Mouse (Mus musculus) hindbrain, postnatal 0 days (tissue): Measurements from ENCODE around the gene Mael. TPM values are rescaled to one million over a fixed set of nuclear protein-coding genes. Genes with fewer than 3 reads are reported as not detected.

Experiments used
- ATAC-seq: fragments of 200-750 bp; cut with Nextera tagmentation; 2 replicates; pipeline ENCODE4 v1.8.0; 2017; ENCODE audit warnings: mild to moderate bottlenecking, moderate TSS enrichment, moderate library complexity
- DNase-seq: peaks from one replicate; pipeline ENCODE4 v3.0.0-alpha.2; 2015; ENCODE audit warnings: low spot score
- H3K27ac ChIP-seq: fragments of 300-500 bp; sonication (generic); 2 replicates; pipeline ENCODE4 v1.5.1; 2014; ENCODE audit warnings: mild to moderate bottlenecking
- H3K27me3 ChIP-seq: fragments of 300-500 bp; sonication (generic); 2 replicates; pipeline ENCODE4 v1.6.1; 2014; ENCODE audit warnings: low read length, mixed read lengths; ENCODE audit not compliant: insufficient read depth
- H3K36me3 ChIP-seq: fragments of 300-500 bp; sonication (generic); 2 replicates; pipeline ENCODE4 v1.6.1; 2014; ENCODE audit warnings: low read length, mixed read lengths; ENCODE audit not compliant: insufficient read depth
- H3K4me1 ChIP-seq: fragments of 300-500 bp; sonication (generic); 2 replicates; pipeline ENCODE4 v1.6.1; 2014; ENCODE audit warnings: antibody characterized with exemption, low read length, mixed read lengths; ENCODE audit not compliant: insufficient read depth
- H3K4me2 ChIP-seq: fragments of 300-500 bp; sonication (generic); 2 replicates; pipeline ENCODE4 v1.6.1; 2014; ENCODE audit warnings: low read depth, mild to moderate bottlenecking, low read length, moderate library complexity, mixed read lengths
- H3K4me3 ChIP-seq: fragments of 300-500 bp; sonication (generic); 2 replicates; pipeline ENCODE4 v1.5.1; 2014; ENCODE audit warnings: low read length
- H3K9ac ChIP-seq: fragments of 300-500 bp; sonication (generic); replicated peaks from 2 replicates; pipeline ENCODE4 v1.6.1; 2014; ENCODE audit warnings: mild to moderate bottlenecking, low read length, moderate library complexity, mixed read lengths
- H3K9me3 ChIP-seq: fragments of 300-500 bp; sonication (generic); 2 replicates; pipeline ENCODE4 v1.6.1; 2016; ENCODE audit warnings: low read length, mixed read lengths
- CTCF ChIP-seq: IDR thresholded peaks from 2 replicates; pipeline ENCODE4 v1.5.1; 2016; ENCODE audit warnings: antibody characterized with exemption, control low read depth, low read depth
- WGBS: fragments of 180-500 bp; shearing (Covaris S2); extraction: QIAGEN DNeasy Blood & Tissue Kit; methylation state at CpG from one replicate; pipeline ENCODE4 v1.1.7; 2014; 5-methylcytosine and 5-hydroxymethylcytosine counted together
- polyA plus RNA-seq: library from polyadenylated mRNA; unstranded; fragments of >200 nt; fragmentation: Nextera tagmentation; extraction: Ambion mirVana; gene quantifications from 2 replicates; pipeline ENCODE4 v1.2.1, GENCODE M21; 2015
- total RNA-seq: library from RNA; depleted of rRNA; stranded (reverse); fragments of >200 nt; gene quantifications from 2 replicates; pipeline ENCODE4 v1.2.3, GENCODE M21; 2014

Gene Mael
- total and polyA plus RNA-seq, 2 experiments from 2014 or later: 0.21 TPM; not detected in 1

DNA sequence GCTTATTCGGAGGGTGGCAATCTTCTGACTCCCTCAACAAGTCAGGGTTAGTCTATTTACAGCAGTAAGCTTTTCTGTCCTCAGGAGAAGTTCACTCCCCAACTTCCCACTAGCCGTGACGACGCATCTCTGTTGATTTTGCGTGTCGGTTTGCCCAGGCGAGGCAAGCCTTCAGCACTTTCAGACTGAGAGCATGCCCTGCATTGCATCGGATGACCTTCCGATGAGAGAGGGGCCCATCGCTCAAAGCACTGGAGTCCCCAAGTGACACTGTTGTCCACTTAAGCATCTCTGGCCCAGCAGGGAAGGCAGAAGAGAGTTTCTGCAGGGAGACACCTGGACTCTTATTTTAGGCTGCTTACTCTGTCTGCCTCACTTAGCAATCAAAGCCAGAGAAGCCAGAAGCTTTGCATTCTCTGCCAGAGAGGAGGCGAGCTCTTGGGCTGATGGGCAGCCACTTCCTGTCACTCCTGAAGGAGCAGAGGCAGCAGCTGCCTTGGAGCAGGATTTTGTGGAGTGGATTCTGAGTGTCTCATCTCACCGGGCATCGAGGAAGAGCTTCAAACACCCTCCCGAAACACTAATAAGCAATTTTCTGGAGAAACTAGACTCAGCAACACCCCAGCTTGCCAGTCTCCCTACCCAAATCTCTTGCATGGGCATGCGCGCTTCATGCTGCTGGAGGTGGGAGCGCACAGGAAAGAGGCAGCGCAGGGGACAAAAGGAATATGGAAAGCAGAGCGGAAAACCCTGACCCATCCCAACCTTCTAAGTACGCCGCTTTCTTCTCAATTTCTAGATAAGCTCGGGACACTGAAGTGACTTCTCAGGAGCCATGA is 53.9 kb downstream of the Mael start:
- Histone ChIP-seq H3K27ac (peak overlapping the region; percentile 22), H3K4me2 (no peak overlapping the region), H3K4me1 (no peaks in the 10 kb centered on the region; the same call in 1 of the 2 replicates), H3K4me3 (no peak overlapping the region), H3K27me3 (no peaks in the 10 kb centered on the region), H3K36me3 (no peaks in the 10 kb centered on the region), H3K9me3 (no peaks in the 10 kb centered on the region), H3K9ac (no peak overlapping the region)
- no peak for DNase-seq
- ATAC-seq: no peak
- no peak for TF ChIP-seq CTCF
- WGBS: 76% methylated on average over 22 of the region's 22 CpGs

DNA sequence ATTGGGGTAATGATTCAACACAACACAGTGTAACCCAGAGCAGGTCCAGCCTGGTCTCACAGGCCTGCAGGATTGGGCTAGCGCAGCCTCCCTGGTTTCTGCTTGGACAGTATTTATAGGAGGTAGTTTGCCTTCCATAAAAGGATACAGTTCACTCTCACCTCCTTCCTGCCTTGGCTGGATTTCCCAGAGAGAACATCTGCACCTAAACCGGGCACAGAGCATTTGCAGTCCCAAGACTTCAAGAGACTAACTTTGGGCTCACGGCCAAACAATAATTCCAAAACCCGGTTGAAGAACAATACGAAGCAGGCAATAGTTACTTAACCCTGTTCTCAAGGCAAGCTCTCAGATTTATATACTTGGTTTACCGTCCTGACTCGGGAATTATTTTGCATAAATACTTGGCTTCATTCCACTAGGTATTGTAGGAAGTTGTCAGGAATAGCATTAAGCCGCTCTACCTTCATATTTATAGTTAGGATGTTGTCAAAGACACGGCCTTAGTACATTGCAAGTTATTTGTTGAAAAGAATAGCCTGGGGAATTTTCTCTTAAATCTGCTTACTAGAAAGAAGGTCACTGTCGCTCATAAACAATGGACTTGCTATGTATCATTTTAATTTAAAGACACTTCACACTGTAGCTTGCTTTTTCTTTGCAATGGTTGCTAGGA is 55.5 kb downstream of the Mael start:
- H3K9me3 ChIP-seq: no peaks in the 10 kb centered on the region
- no peaks in the 10 kb centered on the region; the same call in 1 of the 2 replicates for H3K4me1 ChIP-seq
- ATAC-seq (no peak), DNase-seq (peak; percentile 48)
- H3K27ac ChIP-seq: no peak overlapping the region
- H3K36me3 ChIP-seq: no peaks in the 10 kb centered on the region
- no peak overlapping the region for H3K9ac ChIP-seq
- H3K4me2 ChIP-seq: no peak overlapping the region
- WGBS: 33% methylated on average over 10 of the region's 10 CpGs
- TF ChIP-seq CTCF: no peak
- H3K27me3 ChIP-seq: no peaks in the 10 kb centered on the region
- H3K4me3 ChIP-seq: no peak overlapping the region

DNA sequence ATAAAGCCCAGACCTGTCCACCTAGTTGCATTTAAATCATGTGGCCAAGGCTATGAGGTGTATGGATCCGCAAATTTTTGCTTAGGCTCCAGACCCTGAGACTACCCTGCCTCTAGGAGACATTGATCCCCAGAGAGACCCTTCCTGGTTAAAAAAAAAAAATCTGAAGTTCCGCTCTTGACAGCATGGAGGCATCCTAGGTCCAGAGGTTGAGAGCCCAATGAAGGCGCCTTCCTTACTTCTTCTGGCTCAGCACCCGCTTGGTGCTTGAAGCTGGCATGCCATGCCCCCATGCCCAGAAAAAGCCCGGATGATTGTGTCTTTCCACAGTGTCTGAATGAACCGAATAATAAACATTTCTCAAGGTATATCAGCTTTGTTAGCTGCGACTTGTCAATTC is 57.0 kb downstream of the Mael start:
- ATAC-seq: no peak

DNA sequence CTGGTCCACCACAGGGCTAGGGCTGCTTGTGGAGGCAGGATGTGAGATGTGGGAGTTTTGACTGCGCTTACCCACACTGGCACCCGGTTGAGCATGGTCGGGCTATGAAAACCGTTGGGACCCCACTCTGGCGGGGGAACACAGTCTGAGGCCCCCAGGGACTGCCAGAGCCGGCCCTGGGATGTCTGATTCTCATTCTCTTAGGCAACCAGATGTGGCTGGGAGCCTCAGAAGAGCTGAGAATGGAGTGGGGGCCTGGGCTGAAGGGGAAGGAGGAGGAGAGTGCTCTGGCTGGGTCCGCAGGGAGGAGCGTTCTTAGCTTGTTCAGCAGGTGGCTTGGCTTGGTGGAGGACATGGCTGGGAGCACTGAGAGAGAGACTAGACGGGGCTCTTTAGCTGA is 64.9 kb downstream of the Mael start:
- TF ChIP-seq CTCF: no peak
- no peaks in the 10 kb centered on the region for H3K36me3 ChIP-seq
- H3K4me3 ChIP-seq: no peak overlapping the region
- H3K27me3 ChIP-seq: no peaks in the 10 kb centered on the region
- no peaks in the 10 kb centered on the region for H3K4me1 ChIP-seq
- H3K9ac ChIP-seq: no peak overlapping the region
- no peak for ATAC-seq
- DNase-seq: no peak
- WGBS: 70% methylated on average over 9 of the region's 9 CpGs
- no peak overlapping the region for H3K27ac ChIP-seq
- no peaks in the 10 kb centered on the region for H3K9me3 ChIP-seq
- H3K4me2 ChIP-seq: no peak overlapping the region

More for the DNA sequence above, 57.0 kb downstream of the Mael start:
- peak; percentile 31 for TF ChIP-seq CTCF
- Histone ChIP-seq H3K9me3 (no peaks in the 10 kb centered on the region), H3K27me3 (no peaks in the 10 kb centered on the region), H3K4me1 (no peaks in the 10 kb centered on the region; the same call in 1 of the 2 replicates), H3K36me3 (no peaks in the 10 kb centered on the region), H3K4me2 (no peak overlapping the region), H3K27ac (no peak overlapping the region), H3K4me3 (no peak overlapping the region), H3K9ac (no peak overlapping the region)
- WGBS: 94% methylated on average over 7 of the region's 7 CpGs
- no peak for DNase-seq

DNA sequence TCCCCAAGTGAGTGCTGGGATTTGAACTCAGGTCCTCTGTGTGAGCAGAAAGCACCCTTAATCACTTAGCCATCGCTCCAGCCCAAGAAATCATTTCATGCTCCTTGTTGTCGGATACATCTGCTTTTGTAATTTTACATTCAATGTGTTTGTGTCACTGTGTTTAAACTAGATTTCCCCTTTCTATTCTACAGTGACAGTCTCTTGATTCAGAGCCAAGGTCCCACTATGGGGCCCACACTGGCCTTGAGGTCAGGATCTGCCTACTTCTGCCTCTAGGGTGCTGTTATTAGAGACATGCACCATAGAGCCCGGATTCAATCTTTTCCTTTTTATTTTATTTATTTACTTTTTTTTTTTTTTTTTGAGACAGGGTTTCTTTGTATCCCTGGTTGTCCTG is 65.6 kb downstream of the Mael start:
- H3K9ac ChIP-seq: no peak overlapping the region
- H3K4me1 ChIP-seq: no peaks in the 10 kb centered on the region
- no peak for DNase-seq
- H3K36me3 ChIP-seq: no peaks in the 10 kb centered on the region
- WGBS: 71% methylated on average over 3 of the region's 3 CpGs
- no peak overlapping the region for H3K4me3 ChIP-seq
- no peak for ATAC-seq
- no peak overlapping the region for H3K27ac ChIP-seq
- no peaks in the 10 kb centered on the region for H3K9me3 ChIP-seq
- TF ChIP-seq CTCF: no peak
- no peaks in the 10 kb centered on the region for H3K27me3 ChIP-seq
- no peak overlapping the region for H3K4me2 ChIP-seq

DNA sequence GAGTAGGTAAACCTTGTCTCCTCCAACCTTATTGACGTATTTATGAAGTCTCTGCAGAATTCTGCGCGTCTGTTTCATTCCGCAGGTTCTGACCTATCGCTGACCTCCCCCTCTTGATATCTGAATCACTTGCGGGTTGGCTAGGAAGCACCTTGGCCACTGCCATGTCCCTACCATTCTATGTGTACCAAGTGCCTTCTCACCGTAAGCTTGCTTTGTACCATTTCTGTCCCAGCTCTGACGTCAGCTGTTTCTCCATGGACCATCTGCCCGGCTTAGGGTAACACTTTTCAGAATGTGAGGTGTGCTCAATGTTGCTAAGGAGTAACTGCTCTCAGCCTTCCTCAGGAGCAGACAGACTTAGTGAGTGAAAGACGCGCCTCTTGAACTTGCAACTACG is 67.7 kb downstream of the Mael start:
- 95% methylated on average over 12 of the region's 12 CpGs for WGBS
- DNase-seq: no peak
- Histone ChIP-seq H3K36me3 (no peaks in the 10 kb centered on the region), H3K9ac (no peak overlapping the region), H3K27ac (no peak overlapping the region), H3K4me3 (no peak overlapping the region), H3K27me3 (no peaks in the 10 kb centered on the region), H3K4me2 (no peak overlapping the region), H3K9me3 (no peaks in the 10 kb centered on the region), H3K4me1 (no peaks in the 10 kb centered on the region)
- no peak for ATAC-seq
- no peak for TF ChIP-seq CTCF

DNA sequence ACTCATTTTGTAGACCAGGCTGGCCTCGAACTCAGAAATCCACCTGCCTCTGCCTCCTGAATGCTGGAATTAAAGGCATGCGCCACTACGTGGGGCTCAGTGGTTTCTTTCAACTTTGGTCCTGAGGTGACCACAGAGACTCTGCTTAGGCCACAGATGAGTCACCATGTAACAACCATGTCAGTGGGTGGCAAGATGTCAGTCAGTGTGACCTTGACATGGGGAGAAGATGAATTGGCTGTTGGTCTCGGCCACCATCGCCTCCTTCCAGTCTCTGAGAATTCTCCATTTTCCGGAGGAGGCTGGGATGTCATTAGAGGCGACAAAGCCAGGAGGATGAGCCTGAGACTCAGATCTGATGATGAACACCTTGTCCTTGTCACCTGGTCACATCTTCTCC is 68.8 kb downstream of the Mael start:
- ATAC-seq: no peak
- 89% methylated on average over 7 of the region's 7 CpGs for WGBS
- no peak for TF ChIP-seq CTCF

More for the DNA sequence above, 68.8 kb downstream of the Mael start:
- no peak overlapping the region for H3K4me2 ChIP-seq
- H3K9ac ChIP-seq: no peak overlapping the region
- no peaks in the 10 kb centered on the region for H3K9me3 ChIP-seq
- no peak overlapping the region for H3K27ac ChIP-seq
- no peaks in the 10 kb centered on the region for H3K36me3 ChIP-seq
- H3K4me3 ChIP-seq: no peak overlapping the region
- DNase-seq: no peak
- no peaks in the 10 kb centered on the region for H3K4me1 ChIP-seq
- no peaks in the 10 kb centered on the region for H3K27me3 ChIP-seq
